Mouse (Mus musculus) small intestine, adult 2 months (tissue): ENCODE results near the gene Hebp2. TPM values are rescaled to one million over a fixed set of nuclear protein-coding genes. Genes with fewer than 3 reads are reported as not detected.
A peak's percentile ranks its signal among the peaks of the same experiment; 100 is the strongest.

Experiments used
- H3K27ac ChIP-seq: fragments of 200-500 bp; 2 replicates; pipeline ENCODE4 v1.5.1; 2012; ENCODE audit warnings: low read depth, low read length, control low read depth, inconsistent platforms; ENCODE audit not compliant: insufficient read depth
- H3K27me3 ChIP-seq: fragments of 200-500 bp; 2 replicates; pipeline ENCODE4 v1.6.1; 2012; ENCODE audit warnings: mild to moderate bottlenecking, moderate library complexity, low read length, inconsistent platforms; ENCODE audit not compliant: control insufficient read depth, insufficient read depth
- H3K36me3 ChIP-seq: fragments of 200-500 bp; 2 replicates; pipeline ENCODE4 v1.6.1; 2012; ENCODE audit warnings: mild to moderate bottlenecking, low read length, control low read depth, inconsistent platforms; ENCODE audit not compliant: control insufficient read depth, insufficient read depth
- H3K4me1 ChIP-seq: fragments of 200-500 bp; 2 replicates; pipeline ENCODE4 v1.6.1; 2012; ENCODE audit warnings: low read length, inconsistent platforms, mixed read lengths; ENCODE audit not compliant: control insufficient read depth, insufficient read depth, insufficient read length
- H3K4me3 ChIP-seq: fragments of 200-500 bp; 2 replicates; pipeline ENCODE4 v1.5.1; 2012; ENCODE audit warnings: low read depth, mild to moderate bottlenecking, control low read depth, inconsistent platforms, low read length, moderate library complexity
- CTCF ChIP-seq: fragments of 200-500 bp; IDR thresholded peaks from 2 replicates; pipeline ENCODE4 v1.5.1; 2012; ENCODE audit warnings: low read depth, mild to moderate bottlenecking, control low read depth, inconsistent platforms, low read length, moderate library complexity, mixed read lengths; ENCODE audit not compliant: insufficient replicate concordance, insufficient read length; ENCODE audit errors: extremely low read depth
- POLR2A ChIP-seq: fragments of 200-500 bp; IDR thresholded peaks from 2 replicates; pipeline ENCODE4 v1.6.1; 2012; ENCODE audit warnings: low read depth, mild to moderate bottlenecking, control low read depth, inconsistent platforms, low read length, moderate library complexity
- WGBS: fragments of 180-500 bp; shearing (Covaris S2); methylation state at CpG from one replicate; pipeline ENCODE4 v1.1.7; 2018; 5-methylcytosine and 5-hydroxymethylcytosine counted together
- polyA plus RNA-seq: library from polyadenylated mRNA; depleted of rRNA; stranded (reverse); fragments of >200 nt; gene quantifications from 2 replicates; pipeline ENCODE4 v1.2.3, GENCODE M21; 2012

Gene Hebp2
- polyA plus RNA-seq, 1 experiment = 0.23 TPM

DNA sequence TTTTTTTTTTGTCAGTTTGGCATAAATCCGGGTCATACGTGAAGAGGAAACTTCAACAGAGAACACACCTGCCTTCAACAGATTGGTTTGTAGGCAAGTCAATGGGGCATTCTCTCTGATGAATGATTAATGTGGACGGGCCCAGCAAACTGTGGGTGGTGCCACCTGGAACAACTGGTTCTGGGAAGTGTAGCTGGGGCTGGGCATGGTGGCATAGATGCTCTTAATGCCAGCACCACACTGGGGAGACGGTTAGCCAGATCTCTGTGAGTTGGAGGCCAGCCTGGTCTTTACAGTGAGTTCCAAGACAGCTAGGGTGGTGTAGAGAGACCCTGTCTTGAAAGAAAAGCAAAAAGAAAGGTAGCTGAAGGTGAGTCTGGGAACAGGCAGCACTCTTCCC lies 1.5 kb upstream of the Hebp2 start:
- Histone ChIP-seq H3K4me1 (peaks cover 6% of the 10 kb centered on the region), H3K27me3 (no peaks in the 10 kb centered on the region), H3K4me3 (no peak overlapping the region), H3K36me3 (no peaks in the 10 kb centered on the region), H3K27ac (no peak overlapping the region)
- WGBS = 31% methylated on average over 4 of the region's 4 CpGs
- TF ChIP-seq CTCF (no peak), POLR2A (no peak)

DNA sequence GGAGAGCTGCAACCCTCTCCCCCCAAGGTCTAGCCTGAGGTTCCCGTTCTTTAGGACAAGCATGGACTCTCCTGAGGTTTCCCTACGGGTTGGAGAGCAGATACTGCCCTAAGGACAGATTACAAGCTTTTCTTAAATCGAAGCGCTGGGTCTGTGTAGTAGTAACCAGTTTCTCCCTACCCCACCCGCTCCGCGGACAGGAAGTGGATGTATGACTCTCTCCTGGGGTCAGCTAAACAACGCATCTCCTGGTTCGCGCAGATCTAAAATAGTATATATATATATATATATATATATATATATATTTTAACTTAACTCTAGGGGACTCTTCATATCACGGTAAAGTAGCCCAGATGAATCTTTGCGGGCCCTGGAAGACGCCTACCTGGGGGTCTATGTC lies 567 bp downstream of the Hebp2 start:
- Histone ChIP-seq H3K36me3 (no peaks in the 10 kb centered on the region), H3K27me3 (no peaks in the 10 kb centered on the region), H3K4me3 (peak overlapping the region; percentile 76), H3K27ac (no peak overlapping the region), H3K4me1 (peaks cover 6% of the 10 kb centered on the region)
- TF ChIP-seq CTCF (no peak), POLR2A (no peak)
- 17% methylated on average over 13 of the region's 13 CpGs for WGBS

DNA sequence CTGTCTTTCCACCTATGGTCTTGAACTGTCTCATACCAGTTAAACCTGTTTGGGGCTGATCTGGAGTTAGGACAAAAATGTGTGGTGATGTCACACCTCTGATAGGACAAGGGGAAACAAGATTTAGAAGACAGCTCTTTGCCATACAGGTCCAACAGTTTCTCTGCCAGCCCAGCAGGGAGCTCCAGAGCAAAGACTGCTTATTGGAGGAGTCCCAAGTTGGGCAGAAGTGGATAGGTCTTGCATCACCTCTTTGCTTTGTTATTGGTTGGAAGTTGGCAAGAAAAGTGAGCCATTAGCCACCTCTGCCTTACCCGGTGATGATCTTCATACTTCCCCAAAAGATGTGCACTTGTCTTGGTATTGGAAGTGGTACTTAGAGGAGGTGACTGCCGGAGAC lies 9.0 kb downstream of the Hebp2 start:
- H3K27me3 ChIP-seq = no peaks in the 10 kb centered on the region
- 87% methylated on average over 2 of the region's 2 CpGs for WGBS
- TF ChIP-seq CTCF = no peak
- TF ChIP-seq POLR2A = no peak
- H3K27ac ChIP-seq = no peak overlapping the region
- H3K4me1 ChIP-seq = no peaks in the 10 kb centered on the region
- peaks cover 10% of the 10 kb centered on the region; the same call in 1 of the 2 replicates for H3K36me3 ChIP-seq
- no peak overlapping the region for H3K4me3 ChIP-seq

DNA sequence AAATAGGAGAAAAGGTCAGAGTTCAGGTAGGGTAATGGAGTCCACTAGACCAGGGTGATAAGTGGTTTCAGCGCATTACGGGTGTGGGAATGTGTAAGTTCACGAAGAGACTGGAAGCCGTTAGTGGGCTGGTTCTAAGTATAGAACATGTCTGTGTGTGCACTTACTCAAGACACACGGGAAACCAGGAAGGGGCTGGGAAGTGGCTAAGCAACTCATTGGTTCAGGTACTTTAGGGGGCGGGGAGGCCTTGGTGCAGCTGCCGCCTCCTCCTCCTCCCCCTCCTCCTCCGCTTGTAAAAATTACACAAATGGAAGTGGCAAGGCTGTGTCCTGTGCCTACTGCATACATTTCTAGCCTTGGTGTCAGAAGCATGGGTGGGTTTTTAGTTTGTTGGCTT lies 13.6 kb downstream of the Hebp2 start:
- 72% methylated on average over 8 of the region's 8 CpGs for whole genome bisulfite sequencing
- no peak overlapping the region for H3K4me3 ChIP-seq
- peaks cover 31% of the 10 kb centered on the region for H3K36me3 ChIP-seq
- no peaks in the 10 kb centered on the region for H3K4me1 ChIP-seq
- H3K27ac ChIP-seq = no peak overlapping the region
- no peaks in the 10 kb centered on the region for H3K27me3 ChIP-seq
- TF ChIP-seq CTCF (no peak), POLR2A (no peak)

DNA sequence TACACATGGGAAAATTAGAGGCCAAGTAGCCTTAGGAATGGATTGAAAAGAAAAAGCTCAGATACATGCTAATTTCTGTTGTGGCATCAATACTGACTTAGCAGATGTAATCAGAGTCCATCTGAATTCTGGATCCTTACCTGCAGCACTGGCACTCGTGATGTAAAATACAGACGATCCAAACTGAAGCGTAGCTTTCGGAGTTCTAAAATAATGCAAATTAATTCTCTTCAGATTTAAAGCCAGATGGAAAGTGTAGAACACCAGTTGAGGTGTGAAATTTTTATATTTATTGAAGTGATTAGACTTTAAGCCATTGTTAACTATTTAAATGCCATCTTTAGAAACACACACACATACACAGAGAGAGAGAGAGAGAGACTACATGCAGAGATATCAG lies 15.7 kb downstream of the Hebp2 start:
- 96% methylated on average over 4 of the region's 4 CpGs for WGBS
- Histone ChIP-seq H3K27ac (no peak overlapping the region), H3K36me3 (peaks cover 47% of the 10 kb centered on the region), H3K4me3 (no peak overlapping the region), H3K4me1 (no peaks in the 10 kb centered on the region; the same call in 1 of the 2 replicates), H3K27me3 (no peaks in the 10 kb centered on the region)
- TF ChIP-seq CTCF (no peak), POLR2A (no peak)

DNA sequence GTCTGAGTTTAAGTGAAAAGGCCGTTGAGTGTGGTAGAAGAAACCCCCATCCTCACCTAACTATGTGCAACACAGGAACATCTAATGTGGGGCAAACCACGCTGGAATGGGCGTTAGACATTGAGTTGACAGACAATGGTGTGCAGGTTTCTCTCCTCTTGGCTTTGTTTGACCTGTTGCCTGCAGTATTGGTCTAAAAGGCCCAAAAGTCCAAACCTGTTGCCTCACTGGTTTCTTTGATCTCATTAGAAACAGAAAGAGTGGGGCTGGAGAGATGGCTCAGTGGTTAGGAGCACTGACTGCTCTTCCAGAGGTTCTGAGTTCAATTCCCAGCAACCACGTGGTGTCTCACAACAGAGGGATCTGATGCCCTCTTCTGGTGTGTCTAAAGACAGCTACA lies 16.7 kb downstream of the Hebp2 start:
- peaks cover 55% of the 10 kb centered on the region for H3K36me3 ChIP-seq
- H3K4me1 ChIP-seq = no peaks in the 10 kb centered on the region; the same call in 1 of the 2 replicates
- no peak for TF ChIP-seq CTCF
- no peak for TF ChIP-seq POLR2A
- no peak overlapping the region for H3K27ac ChIP-seq
- WGBS = 94% methylated on average over 4 of the region's 4 CpGs
- no peak overlapping the region for H3K4me3 ChIP-seq
- no peaks in the 10 kb centered on the region for H3K27me3 ChIP-seq

DNA sequence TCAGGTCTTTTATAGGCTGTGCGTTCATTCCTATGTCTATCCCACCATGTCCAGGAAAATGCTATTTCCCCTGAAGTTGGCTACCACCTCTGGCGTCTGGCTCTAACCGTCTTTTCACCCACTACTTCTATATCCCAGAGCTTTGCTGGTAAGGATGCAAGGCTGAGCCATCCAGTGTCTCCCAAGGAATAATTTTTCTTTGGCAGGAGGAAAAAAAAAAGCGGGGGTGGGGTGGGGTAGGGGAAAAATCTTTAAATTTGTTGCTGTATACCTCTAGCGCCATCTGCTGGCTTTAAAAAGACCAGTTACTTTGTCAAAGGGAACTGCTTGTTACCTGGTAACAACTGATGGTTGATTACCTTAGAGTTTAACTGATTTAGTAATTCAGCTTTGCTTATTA lies 17.4 kb downstream of the Hebp2 start:
- WGBS = 48% methylated on average over 5 of the region's 5 CpGs
- TF ChIP-seq POLR2A = no peak
- TF ChIP-seq CTCF = peak; percentile 38; the same call in 1 of the 2 replicates
- Histone ChIP-seq H3K4me3 (no peak overlapping the region), H3K27ac (no peak overlapping the region), H3K36me3 (peaks cover 58% of the 10 kb centered on the region), H3K4me1 (no peaks in the 10 kb centered on the region; the same call in 1 of the 2 replicates), H3K27me3 (no peaks in the 10 kb centered on the region)
